Mouse (Mus musculus) CD4-positive, CD25-positive, alpha-beta regulatory T cell, adult 9 weeks (primary cell): ENCODE measurements around the gene Akip1. TPM values are rescaled to one million over a fixed set of nuclear protein-coding genes. Genes with fewer than 3 reads are reported as not detected.

Source experiments
- polyA plus RNA-seq: library from polyadenylated mRNA; unstranded; fragments of 100-300 nt; shearing (Covaris generic); gene quantifications from one replicate; pipeline ENCODE4 v1.2.1, GENCODE M21; 2017

Gene Akip1
- polyA plus RNA-seq = 38.2 TPM

DNA sequence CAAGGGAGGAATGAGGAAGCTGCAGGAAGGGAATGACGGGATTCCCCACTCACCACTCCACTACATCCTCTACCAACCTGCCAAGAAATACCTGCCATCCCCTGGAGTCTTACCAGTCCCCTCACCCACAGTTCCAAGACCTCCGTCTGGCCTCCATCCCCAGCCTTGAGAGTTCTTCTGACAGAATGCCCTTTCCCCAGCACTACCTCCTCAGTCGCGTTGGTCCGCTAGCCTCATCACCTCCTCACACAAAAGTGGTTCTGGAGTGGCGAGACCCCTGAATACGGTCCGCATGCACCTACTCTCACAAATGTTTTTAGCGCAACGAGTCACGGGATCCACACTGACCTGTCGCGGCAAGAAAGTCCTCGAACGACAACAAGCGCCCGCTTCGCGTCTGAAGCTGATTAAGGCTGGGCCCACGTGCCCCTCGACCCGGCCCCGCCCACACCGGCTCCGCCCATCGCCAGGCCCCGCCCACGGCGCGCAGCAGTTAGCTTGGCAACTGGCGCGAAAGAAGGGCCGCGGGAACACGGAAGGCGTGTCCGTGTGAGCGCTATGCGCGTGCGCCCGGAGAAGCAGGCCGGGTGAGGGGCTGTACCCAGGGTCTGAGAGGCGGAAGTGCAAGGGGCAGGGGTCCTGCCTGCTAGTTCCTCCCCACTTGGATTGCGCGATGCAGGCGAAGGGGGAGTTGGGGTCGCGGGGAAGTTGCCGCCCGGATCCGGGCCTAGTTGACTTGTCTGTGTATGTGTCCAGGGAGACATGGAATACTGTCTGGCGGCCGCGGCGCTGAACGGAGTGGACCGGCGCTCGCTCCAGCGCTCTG is at the start of gene Akip1, which contains the start of gene St5:
Akip1 (plus strand) TSS at position 501 of the 826 bp plus-strand sequence.
St5 (minus strand) TSS at position 416 of the 826 bp plus-strand sequence.

DNA sequence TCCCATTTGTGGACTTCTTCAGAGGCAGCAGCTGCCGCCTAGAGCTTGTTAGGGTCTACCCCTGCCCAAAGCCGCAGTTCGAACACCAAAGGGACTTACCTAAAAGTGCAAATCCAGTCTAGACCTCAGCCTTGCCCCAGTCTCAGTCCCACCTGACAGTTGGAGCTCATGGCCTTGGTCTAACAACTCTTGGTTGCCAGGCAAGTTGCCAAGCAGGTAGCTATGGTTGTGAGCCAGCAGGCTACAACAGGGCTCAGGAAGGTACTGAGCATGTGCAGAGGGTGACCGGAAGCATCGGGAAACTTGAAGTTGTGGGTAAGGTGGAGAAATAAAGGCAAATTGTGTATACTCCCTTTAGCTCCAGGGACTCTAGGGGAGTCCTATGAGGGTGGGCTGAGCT is 20.2 kb downstream of the Akip1 start, which contains the start of gene BC051019:
BC051019 (minus strand) TSS at position 154 of the 400 bp plus-strand sequence.

DNA sequence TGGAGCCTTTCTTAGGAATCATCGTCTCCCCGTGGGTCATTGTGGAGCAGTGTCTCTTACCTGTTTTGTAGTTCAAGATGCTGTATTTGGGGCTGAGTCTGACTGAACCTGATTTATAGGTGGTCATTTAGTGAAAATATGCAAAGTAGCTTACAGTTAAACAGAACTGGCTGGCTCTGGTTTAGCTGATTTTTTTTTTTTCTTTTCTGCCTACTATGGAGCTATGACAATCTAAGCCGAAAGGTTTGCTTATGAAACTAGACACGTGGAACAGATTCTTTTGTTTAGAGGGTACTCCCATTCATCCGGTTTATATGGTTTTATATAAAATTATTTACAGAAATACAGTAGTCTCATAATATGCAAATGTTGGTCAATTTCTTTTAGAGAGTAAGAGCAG is 28.1 kb downstream of the Akip1 start, which contains the start of gene Ascl3:
Ascl3 (minus strand) TSS at position 101 of the 400 bp plus-strand sequence.

GRCm38 (mm10) chr7:109752008-109752925 is 48.8 kb downstream of the Akip1 start, which contains the start of gene Tmem9b:
Gene Tmem9b (minus strand): TSS chr7:109752875.

Other genes starting within 250 kb of the Akip1 start
- gene Trim66, start 195.6 kb upstream of the Akip1 start, polyA plus RNA-seq = not detected
- gene Rpl27a, start 184.5 kb upstream of the Akip1 start, polyA plus RNA-seq = 184 TPM
- 0.61 TPM for gene St5, start 85 bp upstream of the Akip1 start, polyA plus RNA-seq
- gene BC051019, start 20.2 kb downstream of the Akip1 start, polyA plus RNA-seq = not detected
- 0.55 TPM for gene Ascl3, start 28.0 kb downstream of the Akip1 start, polyA plus RNA-seq
- 56.3 TPM for gene Tmem9b, start 49.2 kb downstream of the Akip1 start, polyA plus RNA-seq
- 0.32 TPM for gene Nrip3, start 78.3 kb downstream of the Akip1 start, polyA plus RNA-seq
- gene Scube2, start 162.0 kb downstream of the Akip1 start, polyA plus RNA-seq = not detected